Mouse (Mus musculus) adrenal gland, postnatal 10 days (tissue): ENCODE results near the gene Castor2. TPM values are rescaled to one million over a fixed set of nuclear protein-coding genes. Genes with fewer than 3 reads are reported as not detected.

ENCODE experiments used
- total RNA-seq, 2 experiments: library from RNA; stranded (reverse); gene quantifications; 2 replicates each; pipeline ENCODE4 v1.2.3; 2021

The Castor2 gene
- total RNA-seq, 2 experiments from 2014 or later, result 14.0 to 19.7 TPM

Other genes with a start within 250 kb of the Castor2 start
- gene Rcc1l, start 77.1 kb downstream of the Castor2 start, total RNA-seq, result 10 to 100 TPM; 26.6 to 29.4 TPM
- gene Gtf2ird2, start 84.3 kb downstream of the Castor2 start, total RNA-seq, result 10 to 100 TPM in 1 of 2 experiments, 1 to 10 TPM in 1; 7.4 to 12.0 TPM
- gene Ncf1, start 129.9 kb downstream of the Castor2 start, total RNA-seq, result 10 to 100 TPM in 1 of 2 experiments, 1 to 10 TPM in 1; 8.4 to 10.2 TPM
- gene Gtf2i, start 215.0 kb downstream of the Castor2 start, total RNA-seq, result 100 to 1,000 TPM; 228 to 249 TPM